Mouse (Mus musculus) kidney, adult 8-10 months (tissue): ENCODE measurements around the gene Nhp2.
"Not testable (repeated sequence)": the region's sequence is repeated elsewhere in the genome, so short reads cannot be mapped to it uniquely, and the experiment has no call there.

Experiments
- DNase-seq, 2 experiments: peaks; one replicate each; pipeline ENCODE4 v3.0.0; 2022

Gene Nhp2

GRCm38 (mm10) chr11:51607096-51607738 lies 12.3 kb upstream of the Nhp2 start:
- no peak for DNase-seq

DNA sequence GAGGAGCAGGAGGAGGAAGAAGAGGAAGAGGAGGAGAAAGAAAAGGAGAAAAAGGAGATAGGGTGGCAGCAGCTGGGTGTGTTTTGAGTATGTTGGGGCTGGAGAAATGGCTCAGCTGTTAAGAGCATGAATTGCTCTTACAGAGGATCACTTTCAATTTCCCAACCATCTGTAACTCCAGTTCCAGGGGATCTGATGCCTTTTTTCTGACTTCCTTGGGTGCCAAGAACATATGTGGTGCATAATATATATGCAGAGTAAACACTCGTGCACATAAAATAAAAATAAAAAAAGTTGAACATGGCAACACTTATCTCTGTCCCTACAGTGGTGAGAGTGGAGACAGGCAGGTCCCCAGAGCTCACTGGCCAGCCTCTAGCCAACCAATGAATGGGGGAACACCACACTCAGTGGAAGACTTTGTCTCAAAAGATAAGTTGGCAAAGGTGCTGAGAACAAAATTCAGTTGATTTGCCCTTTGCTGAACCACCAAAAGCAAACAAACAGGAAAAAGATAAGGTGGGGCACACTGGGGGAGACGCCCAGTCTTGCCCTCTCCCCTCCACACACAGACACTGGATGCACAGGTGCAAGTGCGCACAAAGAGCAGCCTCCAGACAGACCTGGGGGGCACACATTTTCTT lies 10.1 kb upstream of the Nhp2 start:
- no peak for DNase-seq

GRCm38 (mm10) chr11:51609940-51610339 lies 9.6 kb upstream of the Nhp2 start:
- not testable (repeated sequence) for DNase-seq

GRCm38 (mm10) chr11:51614256-51614655 lies 5.3 kb upstream of the Nhp2 start:
- no peak for DNase-seq

DNA sequence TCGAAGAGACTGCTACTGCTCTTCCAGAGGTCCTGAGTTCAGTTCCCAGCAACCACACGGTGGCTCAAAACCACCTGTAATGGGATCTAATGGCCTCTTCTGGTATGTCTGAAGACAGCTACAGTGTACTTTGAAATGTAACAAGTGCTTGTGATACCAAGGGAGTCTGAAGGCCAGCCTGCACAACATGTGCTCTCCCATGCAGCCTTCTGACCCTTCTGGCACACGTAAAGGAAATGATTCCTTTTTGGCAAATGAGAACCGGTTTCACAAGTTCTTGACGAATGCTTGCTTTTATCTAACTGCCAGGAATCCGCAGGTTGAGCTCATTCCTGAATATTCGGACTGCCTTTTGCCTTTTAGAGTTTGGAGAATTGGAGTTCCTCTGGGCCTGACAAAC lies 4.4 kb upstream of the Nhp2 start:
- DNase-seq, result peak in 1 of 2 experiments; percentile 53

DNA sequence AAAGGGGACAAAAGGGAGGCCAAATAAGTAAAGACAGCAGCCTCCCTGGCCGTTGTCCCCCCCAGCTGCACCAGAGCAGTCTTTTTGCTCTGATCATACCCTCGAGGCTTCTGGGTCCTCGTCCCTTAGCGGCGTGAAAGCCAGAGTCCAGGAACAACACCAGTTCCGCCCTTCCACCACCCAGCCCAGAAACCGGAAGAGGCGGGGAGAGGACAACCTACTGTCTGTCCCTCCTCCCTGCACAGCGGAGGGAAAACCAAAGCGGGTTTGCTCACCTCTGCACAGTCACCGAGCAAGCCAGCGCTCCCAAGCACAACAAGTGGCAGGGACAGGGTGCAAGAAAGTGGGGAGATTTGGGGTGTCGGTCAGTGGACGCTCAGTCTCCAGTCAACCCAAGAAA lies 3.9 kb upstream of the Nhp2 start:
- peak; percentile 79 to 80 for DNase-seq

GRCm38 (mm10) chr11:51616113-51616512 lies 3.4 kb upstream of the Nhp2 start:
- not testable (repeated sequence) for DNase-seq

- peak; percentile 67 to 83 for DNase-seq
These were observed 1.8 kb upstream of the Nhp2 start for GRCm38 (mm10) chr11:51617693-51618092.

DNA sequence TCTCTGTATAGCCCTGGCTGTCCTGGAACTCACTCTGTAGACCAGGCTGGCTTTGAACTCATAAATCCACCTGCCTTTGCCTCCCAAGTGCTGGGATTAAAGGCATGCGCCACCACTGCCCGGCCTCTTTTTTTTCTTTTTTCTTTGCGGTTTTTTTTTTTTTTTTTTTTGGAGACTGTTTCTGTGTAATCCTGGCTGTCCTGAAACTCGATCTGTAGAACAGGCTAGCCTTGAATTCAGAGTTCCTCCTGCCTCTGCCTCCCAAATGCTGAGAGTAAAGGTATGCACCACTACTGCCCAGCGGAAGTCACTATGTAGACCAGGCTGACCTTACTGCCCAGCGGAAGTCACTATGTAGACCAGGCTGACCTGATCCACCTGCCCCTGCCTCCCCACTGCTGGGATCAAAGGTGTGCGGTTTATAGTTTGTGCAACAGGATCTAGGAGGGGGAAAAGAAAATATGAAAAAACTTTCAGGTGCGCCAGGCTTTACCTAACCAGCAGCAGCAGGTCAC lies 584 bp upstream of the Nhp2 start:
- no peak for DNase-seq

- DNase-seq, result no peak
These were observed 549 bp downstream of the Nhp2 start for GRCm38 (mm10) chr11:51620084-51620483.

DNA sequence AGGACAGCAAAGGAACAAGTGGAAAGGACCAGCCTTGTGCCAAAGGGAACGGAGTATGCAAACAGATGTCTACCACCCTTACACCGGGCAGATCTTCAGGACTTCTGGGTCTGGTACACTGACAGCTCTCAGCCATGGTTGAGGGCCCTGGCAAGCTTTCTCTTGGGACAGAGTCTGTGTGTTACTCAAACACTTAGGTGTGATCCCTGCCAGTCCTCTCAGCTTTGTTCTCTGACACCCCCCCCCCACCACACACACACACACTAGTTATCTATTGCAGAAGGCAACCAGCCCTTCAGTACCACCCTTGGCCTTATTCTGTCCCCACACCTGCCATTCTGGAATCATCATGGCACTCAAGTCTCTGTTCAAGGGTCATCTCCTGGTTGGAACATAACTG lies 2.2 kb downstream of the Nhp2 start:
- DNase-seq, result peak in 1 of 2 experiments; percentile 51

- no peak for DNase-seq
These were observed 3.5 kb downstream of the Nhp2 start for GRCm38 (mm10) chr11:51622971-51623491.

- DNase-seq, result no peak
These were observed 5.8 kb downstream of the Nhp2 start for GRCm38 (mm10) chr11:51625187-51625820.

DNA sequence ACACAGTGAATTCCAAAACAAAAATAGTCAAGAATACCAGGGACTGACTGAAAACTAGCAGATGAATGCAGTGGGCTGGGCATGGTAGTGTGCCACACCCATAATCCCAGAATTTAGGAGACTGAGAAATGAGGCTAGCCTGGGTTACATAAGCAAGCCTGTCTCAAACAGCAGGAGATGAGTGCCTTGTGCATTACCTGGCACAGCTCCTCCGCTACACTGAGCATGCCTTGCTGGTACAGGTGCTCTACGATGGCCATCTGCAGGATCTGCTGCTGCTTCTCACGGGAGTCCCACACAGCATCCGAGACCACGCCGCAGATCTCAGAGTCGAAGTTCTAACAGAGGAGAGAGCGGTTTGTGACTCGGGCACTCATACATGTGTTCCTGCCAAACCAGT lies 7.9 kb downstream of the Nhp2 start:
- no peak for DNase-seq

DNA sequence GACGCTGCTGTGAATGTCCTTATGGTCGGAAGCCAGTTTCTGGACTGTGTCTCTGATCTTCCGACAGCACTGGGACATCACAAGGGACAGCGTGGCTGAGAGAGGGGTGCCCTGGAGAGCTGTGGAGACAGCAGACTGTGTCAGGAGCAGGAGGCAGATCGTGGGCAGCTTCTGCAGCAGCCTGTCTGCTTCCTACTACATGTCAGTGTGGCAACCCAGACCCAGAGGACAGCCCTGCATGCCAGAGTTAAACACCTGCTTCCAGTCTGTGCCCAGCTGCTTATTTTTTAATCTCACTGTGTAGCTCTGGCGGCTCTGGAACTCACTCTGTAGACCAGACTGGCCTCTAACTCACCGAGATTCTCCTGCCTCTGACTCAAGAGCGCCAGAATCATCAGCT lies 8.4 kb downstream of the Nhp2 start:
- no peak for DNase-seq

DNA sequence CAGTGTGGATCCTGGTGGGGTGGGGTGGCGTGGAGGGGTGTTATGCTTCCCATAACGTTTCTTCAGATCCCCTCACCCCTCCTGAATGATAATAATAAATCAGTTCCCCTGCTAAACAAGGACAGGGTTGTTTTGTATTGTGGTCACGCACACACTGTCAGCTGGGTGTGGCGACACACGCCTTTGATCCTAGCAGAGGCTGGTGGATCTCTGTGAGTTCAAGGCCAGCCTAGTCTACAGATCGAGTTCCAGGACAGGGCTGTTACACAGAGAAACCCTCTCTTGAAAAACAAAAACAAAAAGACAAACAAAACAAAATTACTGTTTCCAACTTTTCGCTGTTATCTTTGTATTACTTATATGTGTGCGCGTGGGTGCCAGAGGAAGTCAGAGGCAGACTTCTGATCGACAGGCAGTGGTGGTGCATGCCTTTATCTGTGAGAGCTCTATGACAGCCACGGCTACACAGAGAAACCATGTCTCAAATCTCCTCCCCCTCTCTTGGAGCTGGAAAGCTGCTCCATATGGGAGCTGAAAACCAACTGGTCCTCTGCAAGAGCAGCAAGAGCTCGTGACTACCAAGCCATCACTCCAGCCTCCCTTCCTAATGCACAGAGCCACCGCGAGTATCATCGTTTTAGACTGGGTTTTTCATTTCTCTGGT lies 10.2 kb downstream of the Nhp2 start:
- DNase-seq, result no peak

DNA sequence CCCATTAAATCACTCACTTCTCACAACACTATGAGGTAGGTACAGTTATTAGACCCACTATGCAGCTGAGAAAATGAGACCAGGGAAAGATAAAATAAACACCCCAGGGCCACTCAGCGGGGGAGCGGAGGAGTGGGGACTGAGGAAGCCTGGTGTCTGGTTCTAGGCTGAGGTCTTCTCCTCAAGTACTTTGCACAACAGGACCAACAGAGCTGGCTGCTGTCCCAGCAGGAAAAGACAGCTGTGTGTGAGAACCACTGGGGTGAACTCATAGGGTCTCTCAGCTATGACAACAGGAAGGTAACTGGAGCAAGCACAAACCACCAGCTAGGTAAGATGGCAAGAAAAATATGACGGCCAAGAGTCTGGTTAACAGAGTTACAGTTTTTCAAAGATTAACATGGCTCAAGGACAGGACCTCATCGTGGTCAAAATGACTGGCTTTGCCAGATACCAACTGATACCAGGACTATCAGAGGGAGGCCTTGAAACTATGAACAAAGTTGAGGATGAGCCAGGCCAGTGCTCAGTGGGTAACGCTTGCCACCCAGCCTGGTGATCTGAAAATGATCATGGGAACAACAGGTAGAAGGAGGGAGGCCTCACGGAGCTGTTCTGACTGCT lies 12.7 kb downstream of the Nhp2 start:
- DNase-seq, result peak in 1 of 2 experiments; percentile 41

DNA sequence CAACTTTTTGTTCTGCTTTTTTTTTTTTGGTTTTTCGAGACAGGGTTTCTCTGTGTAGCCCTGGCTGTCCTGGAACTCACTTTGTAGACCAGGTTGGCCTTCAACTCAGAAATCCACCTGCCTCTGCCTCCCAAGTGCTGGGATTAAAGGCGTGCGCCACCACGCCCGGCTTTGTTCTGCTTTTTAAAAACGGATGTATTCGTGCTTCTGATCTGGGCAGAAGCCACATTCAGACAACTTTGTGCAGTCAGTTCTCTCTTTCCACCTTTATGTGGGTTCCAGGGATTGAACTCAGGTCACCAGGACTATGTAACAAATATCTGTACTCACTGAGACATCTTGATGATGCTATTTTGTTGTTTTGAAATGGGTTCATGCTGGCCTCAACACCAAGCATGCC lies 13.7 kb downstream of the Nhp2 start:
- not testable (repeated sequence) for DNase-seq

DNA sequence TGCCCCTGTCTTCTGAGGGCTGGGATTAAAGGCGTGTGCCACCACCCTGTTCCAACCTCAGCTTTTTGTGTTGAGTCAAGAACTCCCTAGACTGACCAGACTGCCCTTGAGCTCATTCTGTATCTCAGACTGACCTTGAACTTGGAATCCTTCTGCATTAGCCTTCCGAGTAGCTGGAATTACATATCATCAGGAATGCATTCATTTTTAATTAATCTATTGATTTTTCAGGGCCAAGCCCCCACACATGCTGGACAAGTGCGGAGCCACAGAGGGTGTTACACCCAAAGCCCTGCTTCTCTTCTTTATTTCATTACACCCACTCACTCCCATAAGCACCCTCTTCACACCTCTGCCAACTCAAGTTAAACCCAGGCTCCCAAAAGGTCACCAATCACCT lies 14.2 kb downstream of the Nhp2 start:
- no peak for DNase-seq

DNA sequence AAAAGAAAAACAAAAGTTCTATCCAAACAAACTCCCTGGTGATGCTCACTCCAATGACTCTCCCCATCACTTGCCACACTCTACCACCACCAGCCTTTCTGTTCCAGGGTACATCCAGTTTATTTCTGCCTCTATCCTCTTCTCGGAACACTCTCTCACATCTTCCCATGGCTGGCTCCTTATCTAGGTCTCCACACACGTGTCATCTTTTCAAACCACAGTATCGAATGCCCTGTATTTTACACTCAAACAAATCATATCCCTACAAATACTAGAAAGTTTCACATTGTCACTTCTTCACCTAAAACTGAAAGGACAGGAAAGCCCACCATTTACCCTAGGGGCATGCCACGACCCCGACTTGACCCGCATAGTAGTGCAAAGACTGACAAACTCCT lies 15.6 kb downstream of the Nhp2 start:
- no peak for DNase-seq

DNA sequence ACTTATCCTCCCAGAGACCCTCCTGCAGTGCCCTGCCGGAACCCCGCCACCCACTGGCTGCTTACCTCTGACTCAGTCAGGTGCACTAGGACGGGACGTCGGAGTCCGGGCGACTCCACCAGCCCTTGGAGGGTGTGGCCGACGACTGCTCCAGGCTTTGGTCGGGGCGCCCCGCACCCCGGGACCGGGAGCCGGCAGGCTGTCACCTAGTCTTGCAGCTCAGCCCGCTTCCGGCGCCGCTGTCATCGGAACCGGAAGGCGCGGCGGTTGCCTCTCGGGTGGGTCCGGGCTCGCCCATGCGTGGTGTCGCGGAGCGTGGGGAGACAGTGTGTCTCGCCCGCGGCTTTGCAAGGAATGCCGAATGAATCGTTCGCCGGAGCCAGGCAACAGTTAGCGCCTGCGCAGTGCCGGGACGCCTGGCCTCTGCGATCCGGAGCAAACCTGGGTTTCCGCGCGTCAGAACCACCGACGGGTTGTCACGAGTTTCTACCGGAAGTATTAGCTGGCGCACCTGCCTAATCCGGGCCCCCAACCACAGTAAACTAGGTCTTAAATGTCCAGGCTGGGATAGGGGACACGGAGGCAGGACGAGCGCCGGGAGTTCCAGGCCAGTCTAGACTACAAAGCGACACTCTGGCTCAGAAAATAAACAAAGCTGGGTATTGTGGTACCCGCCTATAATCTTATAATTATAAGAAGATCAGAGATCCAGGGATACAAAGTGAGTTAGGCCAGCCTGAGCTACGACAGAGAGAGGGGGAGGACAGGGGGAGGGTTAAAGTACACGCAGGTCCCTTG lies 16.2 kb downstream of the Nhp2 start, which contains the start of gene Rmnd5b:
Gene Rmnd5b (minus strand): TSS at position 372 of the 798 bp plus-strand sequence.
- DNase-seq, result peak; percentile 85 to 88

- peak; percentile 64 to 69 for DNase-seq
These were observed 16.8 kb downstream of the Nhp2 start for GRCm38 (mm10) chr11:51636323-51636684.
